Mouse (Mus musculus): ENCODE measurements around the gene Eif4g1. TPM values are rescaled to one million over a fixed set of nuclear protein-coding genes. Genes with fewer than 3 reads are reported as not detected.

The Eif4g1 gene
- polyA plus RNA-seq, 1 experiment from 2014 or later, result 226 TPM

GRCm38 (mm10) chr16:20677380-20677779 lies 9.3 kb downstream of the Eif4g1 start:
- 95% methylated on average over 5 of the region's 5 CpGs for WGBS
- no peak for DNase-seq (ENCODE audit: low spot score)
- peaks cover 86% of the 10 kb centered on the region for H3K36me3 ChIP-seq
- H3K27ac ChIP-seq, result no peak overlapping the region
- H3K9me3 ChIP-seq, result no peaks in the 10 kb centered on the region
- no peak overlapping the region for H3K4me3 ChIP-seq
- H3K4me1 ChIP-seq, result peaks cover 18% of the 10 kb centered on the region
- no peaks in the 10 kb centered on the region for H3K27me3 ChIP-seq (ENCODE audit: insufficient read depth, poor library complexity, severe bottlenecking)

GRCm38 (mm10) chr16:20677974-20678675 lies 10.0 kb downstream of the Eif4g1 start:
- Histone ChIP-seq H3K27me3 (ENCODE audit: insufficient read depth, poor library complexity, severe bottlenecking) (no peaks in the 10 kb centered on the region), H3K4me3 (no peak overlapping the region), H3K9me3 (no peaks in the 10 kb centered on the region), H3K27ac (no peak overlapping the region), H3K36me3 (peaks cover 94% of the 10 kb centered on the region), H3K4me1 (peaks cover 18% of the 10 kb centered on the region)
- 85% methylated on average over 10 of the region's 10 CpGs for WGBS
- no peak for DNase-seq (ENCODE audit: low spot score)

- Histone ChIP-seq H3K27ac (no peak overlapping the region), H3K4me3 (no peak overlapping the region), H3K9me3 (no peaks in the 10 kb centered on the region), H3K36me3 (peaks cover 63% of the 10 kb centered on the region), H3K27me3 (ENCODE audit: insufficient read depth, poor library complexity, severe bottlenecking) (peaks cover 15% of the 10 kb centered on the region), H3K4me1 (peaks cover 24% of the 10 kb centered on the region)
- DNase-seq (ENCODE audit: low spot score), result no peak
- 82% methylated on average over 3 of the region's 3 CpGs for WGBS
These were observed 22.7 kb downstream of the Eif4g1 start for GRCm38 (mm10) chr16:20690774-20691173.

GRCm38 (mm10) chr16:20691617-20692016 lies 23.5 kb downstream of the Eif4g1 start:
- 88% methylated on average over 1 of the region's 1 CpGs for WGBS
- Histone ChIP-seq H3K4me1 (peaks cover 30% of the 10 kb centered on the region), H3K36me3 (peaks cover 55% of the 10 kb centered on the region), H3K9me3 (no peaks in the 10 kb centered on the region), H3K27ac (no peak overlapping the region), H3K27me3 (ENCODE audit: insufficient read depth, poor library complexity, severe bottlenecking) (peaks cover 22% of the 10 kb centered on the region), H3K4me3 (no peak overlapping the region)
- no peak for DNase-seq (ENCODE audit: low spot score)

- peaks cover 29% of the 10 kb centered on the region for H3K27me3 ChIP-seq (ENCODE audit: insufficient read depth, poor library complexity, severe bottlenecking)
- no peak overlapping the region for H3K27ac ChIP-seq
- 50% methylated on average over 16 of the region's 16 CpGs for WGBS
- H3K36me3 ChIP-seq, result peaks cover 47% of the 10 kb centered on the region
- no peaks in the 10 kb centered on the region for H3K9me3 ChIP-seq
- DNase-seq (ENCODE audit: low spot score), result no peak
- peaks cover 30% of the 10 kb centered on the region for H3K4me1 ChIP-seq
- H3K4me3 ChIP-seq, result peak overlapping the region; percentile 61
These were observed 24.3 kb downstream of the Eif4g1 start for GRCm38 (mm10) chr16:20692241-20692965.

GRCm38 (mm10) chr16:20693111-20693701 lies 25.1 kb downstream of the Eif4g1 start, which contains the start of gene Fam131a:
Gene Fam131a (plus strand): TSS chr16:20693241.
- Histone ChIP-seq H3K4me1 (peaks cover 30% of the 10 kb centered on the region), H3K27me3 (ENCODE audit: insufficient read depth, poor library complexity, severe bottlenecking) (peaks cover 35% of the 10 kb centered on the region), H3K36me3 (peaks cover 39% of the 10 kb centered on the region), H3K27ac (peak within 1 kb of the TSS; percentile 76), H3K9me3 (no peaks in the 10 kb centered on the region), H3K4me3 (peak within 1 kb of the TSS; percentile 61)
- WGBS, result under 1% methylated on average over 35 of the region's 37 CpGs
- peak; percentile 98 for DNase-seq (ENCODE audit: low spot score)

GRCm38 (mm10) chr16:20694781-20695180 lies 26.7 kb downstream of the Eif4g1 start:
- peaks cover 30% of the 10 kb centered on the region for H3K4me1 ChIP-seq
- peaks cover 23% of the 10 kb centered on the region for H3K36me3 ChIP-seq
- 82% methylated on average over 8 of the region's 8 CpGs for WGBS
- DNase-seq (ENCODE audit: low spot score), result no peak
- H3K27me3 ChIP-seq (ENCODE audit: insufficient read depth, poor library complexity, severe bottlenecking), result peaks cover 40% of the 10 kb centered on the region
- H3K27ac ChIP-seq, result no peak overlapping the region
- no peaks in the 10 kb centered on the region for H3K9me3 ChIP-seq
- H3K4me3 ChIP-seq, result no peak overlapping the region

- peak overlapping the region; percentile 57 for H3K4me3 ChIP-seq
- peak overlapping the region; percentile 69 for H3K27ac ChIP-seq
- peaks cover 40% of the 10 kb centered on the region for H3K27me3 ChIP-seq (ENCODE audit: insufficient read depth, poor library complexity, severe bottlenecking)
- peaks cover 13% of the 10 kb centered on the region for H3K36me3 ChIP-seq
- no peaks in the 10 kb centered on the region for H3K9me3 ChIP-seq
- H3K4me1 ChIP-seq, result peaks cover 30% of the 10 kb centered on the region
- 2% methylated on average over 46 of the region's 46 CpGs for WGBS
- peak; percentile 91 for DNase-seq (ENCODE audit: low spot score)
These were observed 27.7 kb downstream of the Eif4g1 start for GRCm38 (mm10) chr16:20695622-20696323.

- no peak overlapping the region for H3K4me3 ChIP-seq
- H3K27ac ChIP-seq, result no peak overlapping the region
- H3K36me3 ChIP-seq, result no peaks in the 10 kb centered on the region; the same call in 1 of the 2 replicates
- H3K4me1 ChIP-seq, result peaks cover 34% of the 10 kb centered on the region
- WGBS, result 60% methylated on average over 5 of the region's 5 CpGs
- H3K27me3 ChIP-seq (ENCODE audit: insufficient read depth, poor library complexity, severe bottlenecking), result peaks cover 40% of the 10 kb centered on the region
- DNase-seq (ENCODE audit: low spot score), result no peak
- no peaks in the 10 kb centered on the region for H3K9me3 ChIP-seq
These were observed 31.2 kb downstream of the Eif4g1 start for GRCm38 (mm10) chr16:20699266-20699665.

- H3K27ac ChIP-seq, result no peak overlapping the region
- peaks cover 34% of the 10 kb centered on the region for H3K4me1 ChIP-seq
These were observed 31.9 kb downstream of the Eif4g1 start for GRCm38 (mm10) chr16:20700036-20700435.

GRCm38 (mm10) chr16:20701316-20701715 lies 33.2 kb downstream of the Eif4g1 start:
- 68% methylated on average over 7 of the region's 7 CpGs for WGBS
- no peak for DNase-seq (ENCODE audit: low spot score)
- peak overlapping the region; percentile 76 for H3K27ac ChIP-seq
- H3K27me3 ChIP-seq (ENCODE audit: insufficient read depth, poor library complexity, severe bottlenecking), result peaks cover 21% of the 10 kb centered on the region
- H3K4me1 ChIP-seq, result peaks cover 22% of the 10 kb centered on the region
- no peaks in the 10 kb centered on the region for H3K9me3 ChIP-seq
- 0 out of 2 replicates have a peak overlapping the region, but pooled peaks have one; percentile 12 for H3K4me3 ChIP-seq
- peaks cover 8% of the 10 kb centered on the region; the same call in 1 of the 2 replicates for H3K36me3 ChIP-seq

More at GRCm38 (mm10) chr16:20700036-20700435, 31.9 kb downstream of the Eif4g1 start:
- Histone ChIP-seq H3K36me3 (peaks cover under 1% of the 10 kb centered on the region; the same call in 1 of the 2 replicates), H3K27me3 (ENCODE audit: insufficient read depth, poor library complexity, severe bottlenecking) (peaks cover 32% of the 10 kb centered on the region), H3K9me3 (no peaks in the 10 kb centered on the region), H3K4me3 (no peak overlapping the region)
- WGBS, result 46% methylated on average over 5 of the region's 5 CpGs
- DNase-seq (ENCODE audit: low spot score), result no peak

- peak overlapping the region; percentile 76 for H3K27ac ChIP-seq
- WGBS, result 29% methylated on average over 12 of the region's 12 CpGs
- DNase-seq (ENCODE audit: low spot score), result no peak
- H3K27me3 ChIP-seq (ENCODE audit: insufficient read depth, poor library complexity, severe bottlenecking), result peaks cover 16% of the 10 kb centered on the region; the same call in 1 of the 2 replicates
- H3K9me3 ChIP-seq, result no peaks in the 10 kb centered on the region
- H3K4me3 ChIP-seq, result peak overlapping the region; percentile 12; the same call in 1 of the 2 replicates
- peaks cover 12% of the 10 kb centered on the region; the same call in 1 of the 2 replicates for H3K36me3 ChIP-seq
- H3K4me1 ChIP-seq, result peaks cover 26% of the 10 kb centered on the region
These were observed 33.8 kb downstream of the Eif4g1 start for GRCm38 (mm10) chr16:20701729-20702521.

Measured in heart, embryonic 10.5 days (tissue).